Mouse (Mus musculus) spleen, adult 18-20 months (tissue): Measurements from ENCODE around the gene 4921517D22Rik.

Experiments
- DNase-seq, 2 experiments: peaks; one replicate each; pipeline ENCODE4 v3.0.0; 2022; ENCODE audit warnings: mixed read lengths in 2 of 2

4921517D22Rik gene

GRCm38 (mm10) chr13:59690576-59690975 lies 3.3 kb downstream of the 4921517D22Rik start:
- no peak for DNase-seq

GRCm38 (mm10) chr13:59689843-59690242 lies 4.1 kb downstream of the 4921517D22Rik start:
- no peak for DNase-seq

GRCm38 (mm10) chr13:59689313-59689712 lies 4.6 kb downstream of the 4921517D22Rik start:
- DNase-seq: no peak

- DNase-seq: no peak
Measured at GRCm38 (mm10) chr13:59688338-59688770, 5.6 kb downstream of the 4921517D22Rik start.

GRCm38 (mm10) chr13:59685236-59685635 lies 8.7 kb downstream of the 4921517D22Rik start:
- DNase-seq: no peak

DNA sequence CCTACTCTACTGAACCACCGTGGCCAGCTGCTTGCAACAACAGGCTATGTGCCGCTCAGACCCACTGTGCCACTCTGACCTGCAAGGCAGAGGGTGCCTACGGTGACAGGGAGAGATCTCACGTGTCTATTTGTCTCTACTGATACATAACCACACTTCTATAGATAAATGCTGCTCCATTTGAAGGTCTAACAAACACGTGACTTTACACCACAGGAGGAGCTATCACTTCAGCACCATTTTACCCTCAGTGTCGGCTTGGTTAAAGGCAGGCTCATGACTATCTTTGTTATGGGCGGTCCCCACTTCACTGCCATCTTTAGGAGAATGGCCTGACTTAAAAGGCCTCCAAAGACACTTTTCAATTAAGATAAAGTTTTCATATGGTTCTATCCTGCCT lies 11.3 kb downstream of the 4921517D22Rik start:
- no peak for DNase-seq

- no peak for DNase-seq
Measured at GRCm38 (mm10) chr13:59679908-59680307, 14.0 kb downstream of the 4921517D22Rik start.

DNA sequence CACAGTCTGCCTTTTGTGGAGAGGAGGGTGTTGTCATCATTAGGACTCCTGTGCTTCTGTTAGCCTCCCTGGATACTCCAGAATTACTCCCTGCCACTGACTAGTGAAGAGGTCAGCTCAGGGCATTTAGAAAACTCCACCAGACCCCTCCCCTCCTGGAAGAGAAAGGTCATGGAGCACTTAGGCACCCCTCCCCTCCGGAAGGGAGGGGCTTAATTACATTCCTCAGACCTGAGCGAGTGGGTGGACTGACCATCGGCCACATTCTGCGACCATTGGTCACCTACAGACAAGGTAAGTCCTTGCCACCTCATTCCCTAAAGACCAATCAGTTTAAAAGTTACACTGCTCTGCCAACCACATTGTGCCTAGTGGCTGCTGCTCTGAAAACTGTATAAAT lies 14.6 kb downstream of the 4921517D22Rik start:
- no peak for DNase-seq

DNA sequence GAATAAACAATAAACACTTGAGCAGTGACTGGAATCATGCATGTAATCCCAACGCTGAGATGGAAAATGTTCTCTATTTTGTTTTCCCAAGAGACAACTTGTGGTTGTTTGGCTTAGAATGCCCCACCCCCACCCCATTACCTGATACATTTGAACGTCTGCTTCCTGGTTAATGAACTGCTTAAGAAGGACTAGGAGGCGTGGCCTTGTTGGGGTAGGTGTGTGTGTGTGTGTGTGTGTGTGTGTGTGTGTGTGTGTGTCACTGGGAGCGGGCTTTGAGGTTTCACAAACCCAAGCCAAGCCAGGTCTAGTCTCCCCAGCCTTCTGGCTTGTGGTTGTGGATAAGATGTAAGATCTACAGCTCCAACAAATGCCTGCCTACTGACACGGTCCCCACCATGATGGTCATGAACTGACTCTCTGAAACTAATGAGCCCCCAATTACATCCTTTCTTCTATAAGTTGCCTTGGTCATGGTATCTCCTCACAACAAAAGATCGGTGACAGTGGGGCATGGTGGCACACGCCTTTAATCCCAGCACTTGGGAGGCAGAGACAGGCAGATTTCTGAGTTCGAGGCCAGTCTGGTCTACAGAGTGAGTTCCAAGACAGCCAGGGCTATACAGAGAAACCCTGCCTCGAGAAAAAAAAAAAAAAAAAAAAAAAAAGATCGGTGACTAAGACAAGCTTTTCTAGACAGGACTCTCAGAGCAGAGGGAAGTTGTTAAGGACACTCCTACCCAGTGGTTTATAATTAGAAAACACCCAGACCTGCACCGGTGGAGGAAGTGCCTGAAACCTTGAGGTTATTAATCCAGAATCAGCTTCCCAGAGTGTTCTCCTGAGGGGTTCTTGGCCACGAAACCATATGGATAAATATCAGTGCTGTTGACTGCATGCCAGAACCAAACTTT lies 17.3 kb downstream of the 4921517D22Rik start:
- no peak for DNase-seq

GRCm38 (mm10) chr13:59675151-59676011 lies 18.5 kb downstream of the 4921517D22Rik start, which contains the start of gene Golm1:
Golm1 (minus strand) TSS chr13:59675811.
- DNase-seq: peak; percentile 62 to 71

DNA sequence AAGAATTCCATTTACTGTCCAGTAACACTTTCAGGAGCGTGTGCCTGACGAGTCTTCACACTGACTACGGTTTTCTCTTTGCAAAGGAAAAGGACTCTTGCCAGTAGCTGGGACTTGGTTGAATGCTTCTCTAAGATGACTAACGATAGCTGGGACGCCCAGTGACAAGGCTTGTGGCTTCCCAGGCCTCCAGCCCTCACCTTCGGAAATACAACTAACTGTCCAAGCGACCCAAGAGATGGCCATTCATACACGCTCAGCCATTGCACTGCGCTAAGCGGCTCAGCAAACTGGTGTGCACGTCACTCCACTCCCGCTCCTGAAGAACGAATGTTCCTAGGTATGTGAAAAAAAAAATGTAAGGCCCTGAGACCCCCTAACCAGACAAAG lies 19.2 kb downstream of the 4921517D22Rik start:
- no peak for DNase-seq

DNA sequence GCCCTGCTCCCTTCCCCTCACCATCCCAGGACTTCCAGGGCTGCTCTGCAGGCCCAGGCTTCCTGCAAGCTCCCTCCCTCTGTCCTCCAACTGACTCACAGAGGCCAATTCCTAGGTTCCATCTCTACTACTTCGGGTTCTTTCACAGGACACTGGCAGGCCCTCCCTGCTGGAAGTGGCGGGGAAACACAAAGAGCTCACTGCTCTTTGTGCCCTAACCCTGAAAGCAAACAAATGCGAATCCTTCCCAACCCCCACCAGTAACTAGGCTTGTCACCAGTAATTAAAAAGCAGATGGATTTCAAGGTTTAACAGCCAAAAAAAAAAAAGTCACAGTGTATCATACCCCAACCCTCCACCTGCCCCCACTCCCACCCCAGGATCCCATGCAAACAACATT lies 19.7 kb downstream of the 4921517D22Rik start:
- no peak for DNase-seq

- DNase-seq: no peak
Measured at GRCm38 (mm10) chr13:59673597-59673996, 20.3 kb downstream of the 4921517D22Rik start.

GRCm38 (mm10) chr13:59672248-59672647 lies 21.7 kb downstream of the 4921517D22Rik start:
- no peak for DNase-seq

DNA sequence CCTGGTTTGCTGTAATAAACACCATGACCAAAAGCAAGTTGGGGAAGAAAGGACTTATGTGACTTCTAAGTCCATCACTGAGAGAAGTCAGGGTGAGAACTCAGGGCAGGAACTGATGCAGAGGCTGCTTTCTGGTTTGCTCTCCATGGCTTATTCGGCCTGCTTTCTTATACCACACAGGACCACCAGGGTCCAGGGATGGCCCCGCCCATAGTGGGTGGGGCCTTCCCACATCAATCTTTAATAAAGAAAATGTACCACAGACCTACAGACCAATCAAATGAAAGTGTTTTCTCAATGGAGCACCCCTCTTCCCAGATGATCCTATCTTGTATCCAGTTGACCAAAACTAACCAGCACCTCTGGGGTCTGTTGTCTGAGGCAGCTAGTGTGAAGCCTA lies 22.4 kb downstream of the 4921517D22Rik start:
- no peak for DNase-seq

GRCm38 (mm10) chr13:59669946-59670345 lies 24.0 kb downstream of the 4921517D22Rik start:
- no peak for DNase-seq

- DNase-seq: peak; percentile 51 to 55
Measured at GRCm38 (mm10) chr13:59668501-59669093, 25.3 kb downstream of the 4921517D22Rik start.

DNA sequence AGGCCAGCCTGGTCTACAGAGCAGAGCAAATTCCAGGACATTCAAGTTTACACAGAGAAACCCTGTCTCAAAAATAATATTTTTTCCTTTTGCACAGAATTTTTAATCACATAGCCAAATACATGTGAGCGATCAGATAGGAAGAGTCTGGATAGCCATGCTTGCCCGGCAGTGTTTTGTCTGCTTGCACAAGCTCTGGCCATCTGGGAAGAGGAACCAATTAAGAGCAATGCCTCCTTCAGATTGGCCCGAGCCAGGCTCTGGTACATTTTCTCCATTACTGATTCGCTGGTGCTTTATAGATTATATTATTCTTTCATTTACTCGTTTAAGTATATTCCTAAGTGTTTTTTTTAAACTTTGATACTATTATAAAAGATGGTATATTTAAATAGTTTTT lies 26.1 kb downstream of the 4921517D22Rik start:
- DNase-seq: no peak

- no peak for DNase-seq
Measured at GRCm38 (mm10) chr13:59663939-59664712, 29.8 kb downstream of the 4921517D22Rik start.

DNA sequence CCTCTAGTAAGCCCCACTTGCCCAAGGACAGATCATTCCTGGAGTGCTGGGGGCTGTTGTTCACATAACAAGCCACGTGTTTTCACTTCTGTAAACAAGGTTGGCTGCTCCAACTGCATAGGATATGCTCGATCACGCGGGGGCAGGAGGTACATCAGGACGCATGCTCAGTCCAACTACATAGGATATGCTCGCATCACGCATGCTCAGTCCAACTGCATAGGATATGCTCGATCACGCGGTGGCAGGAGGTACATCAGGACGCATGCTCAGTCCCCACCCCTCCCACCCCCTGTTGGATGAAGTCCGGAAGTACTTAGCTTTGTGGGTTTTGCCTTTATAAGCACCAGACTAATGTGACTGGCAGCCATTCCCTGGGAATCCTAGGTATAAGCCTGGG lies 31.9 kb downstream of the 4921517D22Rik start:
- DNase-seq: no peak

DNA sequence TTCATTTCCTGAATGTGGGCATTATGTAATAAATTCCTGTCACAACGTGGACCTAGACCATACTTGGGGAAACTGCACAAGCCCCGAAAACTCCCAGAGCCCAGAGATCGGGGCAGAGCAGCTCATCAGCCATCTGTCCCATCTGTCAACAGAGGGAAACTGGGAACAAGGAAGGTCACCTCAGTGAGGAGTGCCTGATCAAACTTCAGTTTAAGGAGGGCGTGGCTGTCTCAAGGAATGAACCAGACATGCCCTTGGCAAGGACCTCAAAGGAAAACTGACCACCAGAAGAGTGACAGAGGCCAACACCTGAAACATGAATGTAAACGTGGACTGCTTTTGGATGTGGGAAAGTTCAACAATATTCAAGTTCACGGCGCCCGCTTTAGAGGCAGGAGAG lies 32.5 kb downstream of the 4921517D22Rik start:
- no peak for DNase-seq

- no peak for DNase-seq
Measured at GRCm38 (mm10) chr13:59660371-59660770, 33.5 kb downstream of the 4921517D22Rik start.
